Mouse (Mus musculus): Measurements from ENCODE around the gene Exo5.

- no peak for TF ChIP-seq EP300 (IDR thresholded peaks at IDR 0.05)
- TF ChIP-seq CTCF (IDR thresholded peaks at IDR 0.05): peak; percentile 37
Observed at GRCm38 (mm10) chr4:120928686-120929085, 3.9 kb upstream of the Exo5 start.

Measured in lung, postnatal 0 days (tissue).